Mouse (Mus musculus): ENCODE data around the gene Cnksr3.

GRCm38 (mm10) chr10:7135751-7136150 is 76.3 kb downstream of the Cnksr3 start:
- no peak for TF ChIP-seq CTCF (conservative IDR thresholded peaks at IDR 0.05; ENCODE audit: low read length)
- no peak for TF ChIP-seq NANOG (IDR thresholded peaks at IDR 0.05; ENCODE audit: borderline replicate concordance, low read length)
